Mouse (Mus musculus): ENCODE results near the gene Slc12a4. TPM values are rescaled to one million over a fixed set of nuclear protein-coding genes. Genes with fewer than 3 reads are reported as not detected.
"Not testable (repeated sequence)": the region's sequence is repeated elsewhere in the genome, so short reads cannot be mapped to it uniquely, and the experiment has no call there.

Gene Slc12a4
- 10 to 100 TPM; 20.4 to 20.9 TPM for total RNA-seq (2021)

DNA sequence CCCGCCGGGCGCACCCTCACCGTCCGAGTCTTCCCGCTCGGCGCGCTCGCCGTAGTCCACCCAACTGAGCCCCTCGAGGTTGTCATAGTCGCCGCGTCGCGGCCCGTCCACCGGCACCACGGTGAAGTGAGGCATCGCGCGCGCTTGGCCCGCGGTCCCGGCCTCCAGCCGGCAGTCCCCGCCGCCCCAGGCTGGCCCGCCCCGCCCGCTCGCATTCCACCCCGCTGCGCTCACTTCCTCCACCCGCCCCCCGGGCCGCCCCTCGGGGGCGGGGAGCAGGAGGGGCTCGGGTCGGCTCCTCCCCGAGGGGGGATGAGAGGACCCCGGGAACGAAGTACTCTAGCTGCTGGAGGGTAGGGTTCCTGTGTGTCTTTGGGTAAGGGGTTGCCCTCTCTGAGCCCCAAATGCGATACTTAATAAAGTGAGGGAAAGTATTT is at the start of gene Slc12a4:
Gene Slc12a4, minus strand, starts transcription at position 193 of the 437 bp plus-strand sequence.
- DNase-seq (ENCODE audit: extremely low spot score in 1 of 2, low spot score in 2 of 2) = peak in 1 of 2 experiments; percentile 89
- intact Hi-C loops (cut with DNase I) = no loop called here

DNA sequence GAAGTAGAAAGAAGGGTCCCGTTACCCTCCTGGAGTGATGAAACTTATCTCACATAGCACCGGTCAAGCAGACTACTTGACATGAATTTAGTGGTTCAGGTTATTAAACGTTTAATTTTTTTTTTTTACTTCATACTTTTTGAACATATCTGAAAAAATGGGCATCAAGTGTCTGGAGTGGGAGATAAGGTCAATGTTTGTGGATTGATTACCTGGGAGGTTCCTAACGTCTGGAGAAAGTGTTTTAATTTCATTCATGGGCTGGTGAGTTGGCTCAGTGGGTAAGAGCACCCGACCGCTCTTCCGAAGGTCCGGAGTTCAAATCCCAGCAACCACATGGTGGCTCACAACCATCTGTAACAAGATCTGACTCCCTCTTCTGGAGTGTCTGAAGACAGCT is 46.3 kb upstream of the Slc12a4 start:
- intact Hi-C loops (cut with DNase I); DNase-seq (ENCODE audit: extremely low spot score in 1 of 2, low spot score in 2 of 2): not testable (repeated sequence)

DNA sequence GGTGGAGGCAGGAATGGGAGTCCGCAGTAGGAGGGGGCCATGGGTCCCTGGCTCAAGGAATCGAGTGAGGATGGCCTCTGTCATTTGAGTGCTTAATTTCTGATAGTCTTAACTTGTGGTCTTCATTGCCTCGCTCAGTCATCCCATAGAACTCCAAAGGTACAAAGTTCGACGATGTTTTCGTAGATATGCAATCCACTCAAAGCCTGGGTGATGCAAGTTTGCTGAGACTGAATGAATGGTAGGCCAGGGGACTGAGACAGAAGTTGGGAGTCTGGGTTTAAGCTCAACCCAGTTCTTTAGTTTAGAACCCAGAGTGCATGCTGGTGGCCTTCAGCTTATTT is 45.7 kb upstream of the Slc12a4 start, which contains the start of gene Ddx28:
Gene Ddx28, minus strand, starts transcription at position 240 of the 344 bp plus-strand sequence.
- DNase-seq (ENCODE audit: extremely low spot score in 1 of 2, low spot score in 2 of 2) = no peak
- intact Hi-C loops (cut with DNase I) = no loop called here

DNA sequence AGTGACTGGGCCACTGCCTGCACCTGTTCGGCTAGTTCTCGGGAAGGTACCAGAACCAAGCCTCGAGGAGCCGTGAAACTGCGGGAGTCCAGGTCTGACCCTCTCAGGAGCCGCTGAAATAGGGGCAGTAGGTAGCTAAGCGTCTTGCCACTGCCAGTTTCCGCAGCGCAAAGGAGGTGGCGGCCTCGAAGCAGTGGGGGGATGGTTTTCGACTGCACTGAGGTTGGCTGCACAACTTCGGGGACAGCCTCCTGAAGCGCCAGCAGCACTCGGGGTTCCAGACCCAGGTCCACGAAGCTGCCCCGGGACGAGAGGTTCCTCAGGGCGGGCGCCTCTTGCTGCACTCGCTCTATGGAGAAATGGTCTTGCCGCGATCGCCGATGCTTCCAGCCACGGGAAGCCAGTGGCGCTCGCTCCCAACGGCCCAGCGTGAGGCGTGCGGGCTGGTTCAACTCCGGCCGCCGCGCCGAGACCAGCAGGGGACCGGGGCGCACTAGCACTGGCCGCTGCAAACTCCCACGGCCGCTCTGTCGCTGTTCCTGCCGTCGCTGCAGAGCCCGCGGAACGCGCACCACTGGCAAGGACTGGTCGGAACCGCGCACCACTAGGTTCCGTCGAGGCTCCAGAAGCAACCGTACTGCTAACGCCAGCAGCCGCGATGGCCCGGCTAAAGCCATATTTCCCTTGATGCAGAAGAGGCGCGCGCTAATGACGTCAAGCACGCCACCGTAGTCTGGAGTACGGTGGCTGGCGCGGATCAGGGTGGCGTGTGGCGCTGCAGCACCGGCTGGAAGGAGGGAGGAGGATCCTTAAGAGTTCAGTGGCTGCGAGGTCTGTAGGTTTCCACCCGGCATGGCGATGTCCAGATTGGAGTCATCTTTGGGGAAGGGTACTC is 45.1 kb upstream of the Slc12a4 start:
- DNase-seq (ENCODE audit: extremely low spot score in 1 of 2, low spot score in 2 of 2) = peak; percentile 90 to 96
- intact Hi-C loops (cut with DNase I) = no loop called here

DNA sequence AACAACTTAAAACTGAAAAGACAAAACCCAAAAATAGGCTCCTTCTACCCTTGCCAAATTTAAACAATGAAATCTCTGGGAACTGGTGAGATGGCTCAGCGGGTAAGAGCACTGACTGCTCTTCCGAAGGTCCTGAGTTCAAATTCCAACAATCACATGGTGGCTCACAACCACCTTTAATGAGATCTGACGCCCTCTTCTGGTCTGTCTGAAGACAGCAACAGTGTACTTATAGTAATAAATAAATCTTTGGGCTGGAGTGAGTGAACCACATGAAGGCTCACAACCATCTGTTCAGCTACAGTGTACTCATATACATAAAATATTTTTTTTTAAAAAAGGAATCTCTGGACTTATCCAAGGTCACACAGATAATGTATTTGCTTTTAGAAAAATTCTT is 42.0 kb upstream of the Slc12a4 start:
- intact Hi-C loops (cut with DNase I); DNase-seq (ENCODE audit: extremely low spot score in 1 of 2, low spot score in 2 of 2): not testable (repeated sequence)

DNA sequence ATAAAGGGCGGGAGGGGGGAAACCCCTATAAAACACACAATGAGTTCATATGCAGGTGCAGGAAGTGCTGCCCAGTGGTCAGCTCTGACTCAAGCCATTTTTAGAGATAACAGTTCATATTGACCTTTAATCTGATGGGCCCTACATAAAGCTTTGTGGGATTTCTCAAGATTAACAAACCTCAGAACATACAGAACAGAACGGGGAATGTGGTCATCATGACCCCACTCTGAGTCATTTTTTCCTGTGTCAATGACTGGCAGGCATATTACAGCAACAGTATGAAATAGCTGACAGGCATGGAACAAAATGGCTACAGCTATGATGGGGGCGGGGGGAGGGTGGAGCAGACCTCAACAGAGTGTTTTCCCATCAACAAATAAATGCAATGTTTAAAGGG is 41.2 kb upstream of the Slc12a4 start:
- intact Hi-C loops (cut with DNase I) = no loop called here

DNA sequence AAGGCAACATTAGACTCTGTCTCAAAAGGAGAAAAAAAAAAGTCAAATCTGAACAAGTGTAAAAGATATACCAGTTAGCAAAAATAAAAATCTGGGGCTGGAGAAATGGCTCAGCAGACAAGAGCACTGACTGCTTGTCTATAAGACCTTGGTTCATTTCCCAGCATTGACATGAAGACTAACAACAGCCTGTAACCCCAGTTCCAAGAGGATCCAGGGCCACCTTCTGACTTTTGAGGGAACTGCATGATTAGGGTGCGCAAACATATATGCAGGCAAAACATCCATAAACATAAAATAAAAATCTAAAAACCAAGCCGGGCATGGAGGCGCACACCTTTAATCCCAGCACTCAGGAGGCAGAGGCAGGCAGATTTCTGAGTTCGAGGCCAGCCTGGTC is 40.5 kb upstream of the Slc12a4 start:
- intact Hi-C loops (cut with DNase I) = no loop called here
- DNase-seq (ENCODE audit: extremely low spot score in 1 of 2, low spot score in 2 of 2) = no peak

More for the DNA sequence above, 41.2 kb upstream of the Slc12a4 start:
- no peak for DNase-seq (ENCODE audit: extremely low spot score in 1 of 2, low spot score in 2 of 2)

DNA sequence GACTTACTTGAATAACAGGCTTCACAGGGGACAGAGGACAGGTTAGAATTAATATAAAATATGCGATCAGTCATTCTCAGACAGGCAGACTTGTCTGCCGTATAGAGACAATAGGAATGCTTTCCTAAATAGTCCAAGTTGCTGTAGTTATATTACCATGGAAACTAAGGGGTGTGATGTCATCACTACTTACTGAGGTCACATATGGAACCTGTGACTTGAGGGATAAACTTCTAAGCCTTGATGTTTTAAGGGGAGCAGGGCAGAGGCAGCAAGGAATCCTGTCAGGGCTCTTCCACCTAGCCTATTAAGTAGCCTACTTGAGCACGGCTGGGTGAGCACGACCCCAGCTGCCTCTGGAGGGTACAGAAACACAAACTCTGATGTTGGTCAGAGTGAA is 40.0 kb upstream of the Slc12a4 start, which contains the start of gene Dpep2nb:
Gene Dpep2nb, minus strand, starts transcription at position 101 of the 400 bp plus-strand sequence.
- intact Hi-C loops (cut with DNase I) = no loop called here
- DNase-seq (ENCODE audit: extremely low spot score in 1 of 2, low spot score in 2 of 2) = no peak

DNA sequence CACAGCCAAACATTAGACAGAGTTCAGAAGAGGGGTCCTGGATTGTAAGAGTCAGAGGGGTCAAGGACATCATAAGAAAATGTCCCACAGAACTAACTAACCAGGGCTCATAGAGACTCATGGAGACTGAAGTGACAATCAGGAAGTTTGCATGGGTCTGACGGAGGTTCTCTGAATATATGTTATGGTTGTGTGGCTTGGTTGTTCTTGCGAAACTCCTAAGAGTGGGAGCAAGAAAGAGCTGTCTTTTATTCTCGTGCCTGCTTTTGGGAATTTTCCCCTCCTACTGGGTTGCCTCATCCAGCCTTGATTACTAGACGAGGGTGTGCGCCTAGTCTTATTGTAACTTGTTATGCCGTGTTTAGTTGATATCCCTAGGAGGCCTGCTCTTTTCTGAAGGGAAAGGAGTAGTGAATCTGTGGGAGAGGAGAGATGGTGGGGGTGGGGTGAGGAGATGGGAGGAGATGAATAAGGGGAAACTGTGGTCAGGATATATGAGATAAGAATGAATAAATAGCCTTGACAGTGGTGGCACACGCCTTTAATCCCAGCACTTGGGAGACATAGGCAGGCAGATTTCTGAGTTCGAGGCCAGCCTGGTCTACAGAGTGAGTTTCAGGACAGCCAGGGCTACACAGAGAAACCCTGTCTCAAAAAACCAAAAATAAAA is 38.8 kb upstream of the Slc12a4 start:
- intact Hi-C loops (cut with DNase I) = no loop called here
- no peak for DNase-seq (ENCODE audit: extremely low spot score in 1 of 2, low spot score in 2 of 2)

DNA sequence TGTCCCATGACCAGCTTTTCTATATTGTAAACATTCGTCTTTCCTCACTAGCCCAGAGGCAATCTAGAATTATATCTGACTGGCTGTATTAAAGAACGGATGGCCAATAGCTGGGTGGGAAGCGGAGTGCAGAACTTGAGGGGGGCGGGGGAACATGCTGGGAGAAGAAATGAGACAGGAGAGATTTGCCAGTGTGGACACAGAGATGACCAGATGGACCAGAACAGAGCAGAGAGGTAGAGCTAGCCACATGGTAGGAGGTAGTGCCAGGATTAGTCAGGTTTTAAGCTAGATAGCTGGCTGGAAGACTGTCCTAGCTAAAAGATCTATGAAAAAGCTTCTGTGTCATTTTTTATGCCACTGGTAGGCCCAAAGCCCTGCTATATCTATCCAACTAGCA is 36.0 kb upstream of the Slc12a4 start:
- DNase-seq (ENCODE audit: extremely low spot score in 1 of 2, low spot score in 2 of 2) = no peak
- intact Hi-C loops (cut with DNase I) = no loop called here

DNA sequence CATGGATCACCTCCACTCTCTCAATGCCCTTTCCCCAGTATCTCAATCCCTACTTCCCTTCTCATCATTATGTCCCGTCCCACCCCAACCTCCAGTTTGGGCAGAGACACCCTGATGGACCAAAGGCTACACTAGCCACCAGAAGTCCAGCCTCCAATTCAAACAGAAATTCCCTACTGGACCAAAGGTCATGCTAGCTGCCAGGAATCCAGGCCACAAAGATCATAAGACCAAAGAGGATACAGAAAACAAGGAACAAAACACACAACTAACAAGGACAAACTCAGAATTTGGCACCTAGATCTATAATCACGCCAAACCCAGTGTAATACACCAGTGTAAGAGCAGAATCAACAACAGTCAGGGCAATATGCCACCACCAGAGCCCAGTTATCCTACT is 33.1 kb upstream of the Slc12a4 start:
- intact Hi-C loops (cut with DNase I) = no loop called here
- no peak for DNase-seq (ENCODE audit: extremely low spot score in 1 of 2, low spot score in 2 of 2)

GRCm38 (mm10) chr8:105996359-105996758 is 30.5 kb upstream of the Slc12a4 start:
- DNase-seq (ENCODE audit: extremely low spot score in 1 of 2, low spot score in 2 of 2) = no peak

DNA sequence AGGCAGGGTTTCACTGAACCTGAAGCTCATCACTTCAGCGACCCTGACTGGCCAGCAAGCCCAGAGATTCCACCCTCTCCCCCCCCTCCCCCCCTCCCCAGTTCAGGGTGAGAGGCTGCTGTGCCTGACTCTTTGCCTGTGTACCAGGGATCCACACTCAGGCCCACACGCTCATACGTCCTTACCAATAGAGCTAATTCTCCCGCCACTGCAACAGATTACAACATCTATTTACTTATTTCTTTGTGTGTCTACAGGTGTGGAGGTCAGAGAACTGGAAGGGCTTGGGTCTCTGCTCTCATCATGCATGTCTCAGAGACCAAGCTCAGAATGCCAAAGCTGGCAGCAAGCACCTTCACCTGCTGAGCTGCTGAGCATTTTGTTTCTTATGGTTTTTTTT is 27.3 kb upstream of the Slc12a4 start:
- intact Hi-C loops (cut with DNase I) = no loop called here
- DNase-seq (ENCODE audit: extremely low spot score in 1 of 2, low spot score in 2 of 2) = no peak

More at GRCm38 (mm10) chr8:105996359-105996758, 30.5 kb upstream of the Slc12a4 start:
- intact Hi-C loops (cut with DNase I) = no loop called here

DNA sequence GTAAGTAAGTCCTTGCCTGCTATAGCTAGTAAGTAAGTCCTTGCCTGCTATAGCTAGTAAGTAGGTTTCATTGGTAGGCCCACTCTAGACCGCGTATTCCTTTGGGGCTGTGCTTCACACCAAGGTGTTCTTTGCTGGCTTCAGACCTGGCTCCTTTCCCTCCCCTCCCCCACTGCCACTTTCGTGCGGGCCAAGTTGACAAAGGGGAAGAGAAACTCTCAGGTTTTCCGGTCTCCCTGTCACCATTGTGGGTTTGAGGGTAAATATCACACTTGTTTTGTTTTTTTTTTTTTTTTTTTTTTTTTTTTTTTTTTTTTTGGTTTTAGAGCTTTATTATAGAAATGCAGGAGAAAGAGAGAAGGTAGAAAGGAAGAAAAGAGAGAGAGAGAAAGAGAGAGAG is 26.6 kb upstream of the Slc12a4 start:
- intact Hi-C loops (cut with DNase I) = no loop called here
- DNase-seq (ENCODE audit: extremely low spot score in 1 of 2, low spot score in 2 of 2) = no peak

DNA sequence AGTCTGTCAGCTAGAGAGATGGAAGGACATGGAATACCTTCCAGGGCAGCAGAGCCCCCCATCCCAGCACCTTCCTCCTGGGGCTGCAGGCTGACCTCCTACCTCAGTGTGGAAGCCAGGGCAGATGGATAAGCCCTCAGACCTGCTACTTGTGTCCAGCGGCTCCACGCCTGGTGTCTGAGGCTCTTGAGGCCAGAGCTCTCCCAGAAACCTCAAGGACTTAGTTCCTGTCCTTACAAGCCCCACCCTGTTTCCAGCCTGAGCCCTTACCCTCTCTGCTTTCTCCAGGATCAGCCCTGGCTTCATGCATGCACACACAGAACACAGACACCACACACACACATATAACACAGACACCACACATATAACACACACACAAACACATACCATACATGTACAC is 25.6 kb upstream of the Slc12a4 start:
- no peak for DNase-seq (ENCODE audit: extremely low spot score in 1 of 2, low spot score in 2 of 2)
- intact Hi-C loops (cut with DNase I) = no loop called here

GRCm38 (mm10) chr8:105990856-105991387 is 25.0 kb upstream of the Slc12a4 start, which contains the start of gene Dus2:
Gene Dus2 (plus strand): TSS chr8:105991337.
- peak; percentile 46 to 89 for DNase-seq (ENCODE audit: extremely low spot score in 1 of 2, low spot score in 2 of 2)
- intact Hi-C loops (cut with DNase I) = no loop called here

- intact Hi-C loops (cut with DNase I) = no loop called here
- DNase-seq (ENCODE audit: extremely low spot score in 1 of 2, low spot score in 2 of 2) = no peak
These were observed 22.6 kb upstream of the Slc12a4 start for GRCm38 (mm10) chr8:105988546-105988945.

DNA sequence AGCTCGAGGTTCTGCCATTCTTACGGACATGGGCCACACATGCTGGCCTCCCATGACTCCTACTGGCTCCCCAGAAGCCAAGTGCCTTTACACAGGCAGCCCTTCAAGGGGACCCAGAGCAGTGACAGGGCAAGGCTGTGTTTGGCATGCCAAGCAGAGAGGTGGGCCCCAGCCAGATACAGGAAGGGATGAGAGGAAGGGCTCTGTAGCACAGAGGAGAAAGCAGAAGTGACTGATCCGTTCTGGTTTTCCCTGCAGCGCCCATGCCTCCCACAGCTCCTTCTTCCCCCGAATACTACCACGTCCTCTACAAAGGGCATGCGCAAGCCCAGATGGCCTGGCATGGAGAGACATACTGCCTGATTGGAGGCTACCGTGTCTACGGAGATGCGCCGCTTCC is 17.5 kb upstream of the Slc12a4 start:
- intact Hi-C loops (cut with DNase I); DNase-seq (ENCODE audit: extremely low spot score in 1 of 2, low spot score in 2 of 2): not testable (repeated sequence)

DNA sequence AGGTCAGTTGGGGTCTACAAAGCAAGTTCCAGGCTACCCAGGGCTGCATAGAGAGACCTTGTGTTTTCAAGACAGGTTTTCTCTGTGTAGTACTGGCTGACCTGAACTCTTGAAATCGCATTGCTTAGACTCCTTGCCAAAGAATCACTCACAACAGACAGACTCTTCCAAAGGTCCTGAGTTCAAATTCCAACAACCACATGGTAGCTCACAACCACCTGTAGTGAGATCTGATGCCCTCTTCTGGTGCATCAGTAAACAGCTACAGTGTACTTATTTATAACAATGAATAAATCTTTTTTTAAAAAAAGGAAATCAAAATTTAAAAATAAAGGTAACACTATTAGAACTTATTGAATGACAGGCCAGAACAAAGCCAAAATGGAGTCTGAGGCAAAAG is 15.2 kb upstream of the Slc12a4 start:
- intact Hi-C loops (cut with DNase I) = no loop called here

DNA sequence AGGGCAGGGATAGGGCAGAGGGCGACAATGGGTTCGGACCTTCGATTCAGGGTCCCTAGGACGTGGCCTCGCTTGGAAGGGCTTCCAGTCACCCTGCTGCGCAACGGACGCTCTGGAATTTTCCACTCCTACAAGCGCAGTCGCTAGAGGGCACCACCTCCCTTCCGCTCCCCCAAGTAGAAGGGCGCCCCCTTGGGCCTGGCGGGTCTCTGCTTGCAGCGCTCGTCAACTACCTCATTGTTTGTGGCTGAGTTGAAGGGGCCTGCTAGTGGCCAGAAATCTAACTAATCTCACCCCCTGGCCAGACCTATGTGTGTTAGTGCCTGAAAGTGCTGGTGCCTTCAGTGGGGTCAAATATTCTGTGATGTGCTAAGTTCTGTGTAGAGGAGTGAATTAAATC is 13.4 kb upstream of the Slc12a4 start, which contains the start of gene Dpep3:
Gene Dpep3, minus strand, starts transcription at position 105 of the 400 bp plus-strand sequence.
- no peak for DNase-seq (ENCODE audit: extremely low spot score in 1 of 2, low spot score in 2 of 2)
- intact Hi-C loops (cut with DNase I) = no loop called here

More for the DNA sequence above, 15.2 kb upstream of the Slc12a4 start:
- DNase-seq (ENCODE audit: extremely low spot score in 1 of 2, low spot score in 2 of 2) = no peak

Data from left cerebral cortex, postnatal 10 days (tissue).